Mouse (Mus musculus) myocyte (in vitro differentiated cells): ENCODE data around the gene Ttyh3. TPM values are rescaled to one million over a fixed set of nuclear protein-coding genes. Genes with fewer than 3 reads are reported as not detected.

Experiments
- H3K27me3 ChIP-seq: one replicate; pipeline ENCODE4 v1.6.1; 2011; ENCODE audit not compliant: control insufficient read depth, insufficient read depth, insufficient read length
- H3K36me3 ChIP-seq: one replicate; pipeline ENCODE4 v1.6.1; 2011; ENCODE audit not compliant: control insufficient read depth, insufficient read depth
- H3K4me2 ChIP-seq: one replicate; pipeline ENCODE4 v1.6.1; 2011; ENCODE audit warnings: low read depth, control low read depth
- H3K4me3 ChIP-seq: one replicate; pipeline ENCODE4 v1.5.1; 2011; ENCODE audit warnings: mild to moderate bottlenecking, control low read depth, moderate library complexity
- H3K79me2 ChIP-seq: one replicate; pipeline ENCODE4 v1.6.1; 2011; ENCODE audit not compliant: control insufficient read depth, insufficient read depth
- H3ac ChIP-seq: one replicate; pipeline ENCODE4 v1.6.1; 2011; ENCODE audit not compliant: control insufficient read depth, insufficient read length
- CEBPB ChIP-seq: IDR thresholded peaks from 2 replicates; pipeline ENCODE4 v1.6.1; 2011; ENCODE audit warnings: mild to moderate bottlenecking, moderate library complexity; ENCODE audit not compliant: poor library complexity, insufficient read depth, severe bottlenecking
- E2F4 ChIP-seq: IDR thresholded peaks from one replicate; pipeline ENCODE4 v1.6.1; 2011; ENCODE audit warnings: mild to moderate bottlenecking, control low read depth, moderate library complexity; ENCODE audit not compliant: insufficient read depth
- MAX ChIP-seq: IDR thresholded peaks from one replicate; pipeline ENCODE4 v1.6.1; 2011; ENCODE audit warnings: low read depth, mild to moderate bottlenecking, control low read depth
- MYOD1 ChIP-seq, 3 experiments: IDR thresholded peaks; one replicate each; pipeline ENCODE4 v1.6.1; 2011; ENCODE audit warnings: control low read depth in 2 of 3, low read depth in 2 of 3, mild to moderate bottlenecking in 2 of 3, moderate library complexity in 1 of 3; ENCODE audit not compliant: insufficient read length in 2 of 3, control insufficient read depth in 1 of 3
- MYOG ChIP-seq, 3 experiments: IDR thresholded peaks; one replicate each; pipeline ENCODE4 v1.6.1; 2011; ENCODE audit warnings: control low read depth in 2 of 3, low read depth in 2 of 3, mild to moderate bottlenecking in 2 of 3; ENCODE audit not compliant: insufficient read length in 2 of 3, control insufficient read depth in 1 of 3, insufficient read depth in 1 of 3
- POLR2A ChIP-seq: IDR thresholded peaks from one replicate; pipeline ENCODE4 v1.6.1; 2011; ENCODE audit warnings: low read depth, mild to moderate bottlenecking, control low read depth, moderate library complexity; ENCODE audit not compliant: insufficient read length
- POLR2AphosphoS2 ChIP-seq: IDR thresholded peaks from one replicate; pipeline ENCODE4 v1.6.1; 2011; ENCODE audit warnings: low read depth, control low read depth; ENCODE audit not compliant: insufficient read length
- REST ChIP-seq: IDR thresholded peaks from one replicate; pipeline ENCODE4 v1.6.1; 2011; ENCODE audit warnings: mild to moderate bottlenecking, control low read depth, moderate library complexity; ENCODE audit not compliant: insufficient read depth, insufficient read length
- SRF ChIP-seq: IDR thresholded peaks from one replicate; pipeline ENCODE4 v1.6.1; 2011; ENCODE audit warnings: low read depth; ENCODE audit not compliant: control insufficient read depth, insufficient read length
- TCF12 ChIP-seq: IDR thresholded peaks from one replicate; pipeline ENCODE4 v1.6.1; 2011; ENCODE audit warnings: mild to moderate bottlenecking, control low read depth; ENCODE audit not compliant: poor library complexity, insufficient read depth, severe bottlenecking
- TCF3 ChIP-seq: IDR thresholded peaks from one replicate; pipeline ENCODE4 v1.6.1; 2011; ENCODE audit warnings: low read depth, control low read depth; ENCODE audit not compliant: insufficient read length
- USF1 ChIP-seq: IDR thresholded peaks from one replicate; pipeline ENCODE4 v1.6.1; 2011; ENCODE audit warnings: low read depth, mild to moderate bottlenecking, control low read depth, moderate library complexity
- polyA plus RNA-seq: library from polyadenylated mRNA; unstranded; fragments of >200 nt; fragmentation: generic; extraction: Trizol; gene quantifications from one replicate; pipeline ENCODE4 v1.2.1, GENCODE M21; 2012; ENCODE audit warnings: missing spikeins

The Ttyh3 gene
- polyA plus RNA-seq, 1 experiment: 23.8 TPM

GRCm38 (mm10) chr5:140634798-140635722 is 13.8 kb downstream of the Ttyh3 start:
- no peaks in the 10 kb centered on the region for H3K36me3 ChIP-seq
- no peak overlapping the region for H3K4me3 ChIP-seq
- H3ac ChIP-seq: no peak overlapping the region
- H3K4me2 ChIP-seq: no peak overlapping the region
- TF ChIP-seq USF1 (no peak), SRF (no peak), TCF12 (no peak), MYOD1 (IDR thresholded peaks at IDR 0.05; ENCODE audit: control insufficient read depth in 1 of 3, insufficient read length in 2 of 3, low read depth in 2 of 3) (no peak), CEBPB (no peak), REST (no peak), MYOG (IDR thresholded peaks at IDR 0.05; ENCODE audit: control insufficient read depth in 1 of 3, insufficient read depth in 1 of 3, insufficient read length in 2 of 3, low read depth in 2 of 3) (no peak), MAX (no peak), E2F4 (no peak), POLR2AphosphoS2 (no peak), POLR2A (no peak), TCF3 (no peak)
- no peaks in the 10 kb centered on the region for H3K79me2 ChIP-seq
- no peaks in the 10 kb centered on the region for H3K27me3 ChIP-seq

- no peaks in the 10 kb centered on the region for H3K79me2 ChIP-seq
- H3K4me3 ChIP-seq: no peak overlapping the region
- H3K36me3 ChIP-seq: no peaks in the 10 kb centered on the region
- no peak overlapping the region for H3K4me2 ChIP-seq
- H3K27me3 ChIP-seq: no peaks in the 10 kb centered on the region
- H3ac ChIP-seq: no peak overlapping the region
- no peak for TF ChIP-seq MYOD1 (IDR thresholded peaks at IDR 0.05; ENCODE audit: control insufficient read depth in 1 of 3, insufficient read length in 2 of 3, low read depth in 2 of 3)
- no peak for TF ChIP-seq MYOG (IDR thresholded peaks at IDR 0.05; ENCODE audit: control insufficient read depth in 1 of 3, insufficient read depth in 1 of 3, insufficient read length in 2 of 3, low read depth in 2 of 3)
- TF ChIP-seq CEBPB: no peak
- no peak for TF ChIP-seq TCF12
- no peak for TF ChIP-seq E2F4
- TF ChIP-seq POLR2A: no peak
- TF ChIP-seq USF1: no peak
- no peak for TF ChIP-seq MAX
- TF ChIP-seq POLR2AphosphoS2: no peak
- TF ChIP-seq REST: no peak
- no peak for TF ChIP-seq TCF3
- TF ChIP-seq SRF: no peak
Observed at GRCm38 (mm10) chr5:140633432-140633831, 15.4 kb downstream of the Ttyh3 start.

DNA sequence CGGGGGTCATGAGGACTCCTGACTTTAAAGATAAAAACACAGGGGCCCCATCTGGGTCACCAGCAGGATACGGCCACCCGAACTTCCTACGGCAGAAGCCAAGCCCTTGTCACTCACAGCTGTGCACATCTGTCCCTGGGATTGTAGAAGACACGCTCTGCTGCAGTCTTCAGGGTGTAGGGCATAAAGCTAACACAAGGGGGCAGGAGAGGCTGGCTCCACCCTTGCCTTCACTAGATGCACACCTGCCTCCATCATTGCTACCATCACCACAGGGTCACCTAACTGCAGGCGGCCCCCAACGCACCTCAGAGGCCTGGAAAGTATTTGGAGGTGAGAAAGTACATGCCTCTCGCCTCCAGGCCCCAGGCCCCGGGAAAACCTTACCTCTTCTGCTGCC is 19.8 kb downstream of the Ttyh3 start:
- Histone ChIP-seq H3K4me3 (no peak overlapping the region), H3ac (no peak overlapping the region), H3K27me3 (no peaks in the 10 kb centered on the region), H3K79me2 (no peaks in the 10 kb centered on the region), H3K36me3 (no peaks in the 10 kb centered on the region), H3K4me2 (no peak overlapping the region)
- TF ChIP-seq E2F4: no peak
- no peak for TF ChIP-seq CEBPB
- no peak for TF ChIP-seq MYOD1 (IDR thresholded peaks at IDR 0.05; ENCODE audit: control insufficient read depth in 1 of 3, insufficient read length in 2 of 3, low read depth in 2 of 3)
- TF ChIP-seq TCF3: no peak
- no peak for TF ChIP-seq POLR2AphosphoS2
- no peak for TF ChIP-seq REST
- no peak for TF ChIP-seq POLR2A
- TF ChIP-seq USF1: no peak
- no peak for TF ChIP-seq MYOG (IDR thresholded peaks at IDR 0.05; ENCODE audit: control insufficient read depth in 1 of 3, insufficient read depth in 1 of 3, insufficient read length in 2 of 3, low read depth in 2 of 3)
- no peak for TF ChIP-seq SRF
- TF ChIP-seq MAX: no peak

- H3K4me2 ChIP-seq: no peak overlapping the region
- H3K36me3 ChIP-seq: no peaks in the 10 kb centered on the region
- H3K79me2 ChIP-seq: no peaks in the 10 kb centered on the region
- TF ChIP-seq MYOG (IDR thresholded peaks at IDR 0.05; ENCODE audit: control insufficient read depth in 1 of 3, insufficient read depth in 1 of 3, insufficient read length in 2 of 3, low read depth in 2 of 3): no peak
- no peak for TF ChIP-seq MAX
- TF ChIP-seq REST: no peak
- TF ChIP-seq POLR2AphosphoS2: no peak
- TF ChIP-seq TCF3: no peak
- no peak for TF ChIP-seq TCF12
- no peak for TF ChIP-seq POLR2A
- no peak for TF ChIP-seq SRF
- TF ChIP-seq E2F4: no peak
- no peak for TF ChIP-seq USF1
- no peak for TF ChIP-seq MYOD1 (IDR thresholded peaks at IDR 0.05; ENCODE audit: control insufficient read depth in 1 of 3, insufficient read length in 2 of 3, low read depth in 2 of 3)
- no peak for TF ChIP-seq CEBPB
- no peaks in the 10 kb centered on the region for H3K27me3 ChIP-seq
- no peak overlapping the region for H3K4me3 ChIP-seq
- no peak overlapping the region for H3ac ChIP-seq
Observed at GRCm38 (mm10) chr5:140627580-140627979, 21.3 kb downstream of the Ttyh3 start.

- Histone ChIP-seq H3K36me3 (no peaks in the 10 kb centered on the region), H3K27me3 (no peaks in the 10 kb centered on the region), H3K4me2 (no peak overlapping the region), H3ac (no peak overlapping the region), H3K79me2 (no peaks in the 10 kb centered on the region), H3K4me3 (no peak overlapping the region)
- no peak for TF ChIP-seq POLR2AphosphoS2
Observed at GRCm38 (mm10) chr5:140624961-140625360, 23.9 kb downstream of the Ttyh3 start.
